Mouse (Mus musculus) neural tube, embryonic 12.5 days (tissue): ENCODE results near the gene Lrrc63. TPM values are rescaled to one million over a fixed set of nuclear protein-coding genes. Genes with fewer than 3 reads are reported as not detected.

Experiments used
- ATAC-seq: fragments of 200-750 bp; cut with Nextera tagmentation; 2 replicates; pipeline ENCODE4 v1.8.0; 2017; ENCODE audit warnings: low read depth, mild to moderate bottlenecking, moderate TSS enrichment, moderate library complexity; ENCODE audit not compliant: low FRiP score
- H3K27ac ChIP-seq: fragments of 300-500 bp; sonication (generic); 2 replicates; pipeline ENCODE4 v1.5.1; 2016
- H3K27me3 ChIP-seq: fragments of 300-500 bp; sonication (generic); replicated peaks from 2 replicates; pipeline ENCODE4 v1.6.1; 2016; ENCODE audit warnings: mild to moderate bottlenecking
- H3K36me3 ChIP-seq: fragments of 300-500 bp; sonication (generic); 2 replicates; pipeline ENCODE4 v1.6.1; 2016; ENCODE audit warnings: mild to moderate bottlenecking
- H3K4me1 ChIP-seq: fragments of 300-500 bp; sonication (generic); 2 replicates; pipeline ENCODE4 v1.6.1; 2016
- H3K4me2 ChIP-seq: fragments of 300-500 bp; sonication (generic); replicated peaks from 2 replicates; pipeline ENCODE4 v1.6.1; 2016; ENCODE audit warnings: mild to moderate bottlenecking
- H3K4me3 ChIP-seq: fragments of 300-500 bp; sonication (generic); 2 replicates; pipeline ENCODE4 v1.5.1; 2016
- H3K9ac ChIP-seq: fragments of 300-500 bp; sonication (generic); 2 replicates; pipeline ENCODE4 v1.6.1; 2016; ENCODE audit warnings: mild to moderate bottlenecking
- H3K9me3 ChIP-seq: fragments of 300-500 bp; sonication (generic); 2 replicates; pipeline ENCODE4 v1.6.1; 2016; ENCODE audit warnings: mild to moderate bottlenecking
- WGBS: fragments of 180-500 bp; shearing (Covaris S2); methylation state at CpG from one replicate; pipeline ENCODE4 v1.1.7; 2016; 5-methylcytosine and 5-hydroxymethylcytosine counted together
- polyA plus RNA-seq: library from polyadenylated mRNA; unstranded; fragments of >200 nt; fragmentation: Nextera tagmentation; extraction: Ambion mirVana; gene quantifications from 2 replicates; pipeline ENCODE4 v1.2.1, GENCODE M21; 2016

Lrrc63 gene
- 0.08 TPM in 2 replicates for polyA plus RNA-seq

DNA sequence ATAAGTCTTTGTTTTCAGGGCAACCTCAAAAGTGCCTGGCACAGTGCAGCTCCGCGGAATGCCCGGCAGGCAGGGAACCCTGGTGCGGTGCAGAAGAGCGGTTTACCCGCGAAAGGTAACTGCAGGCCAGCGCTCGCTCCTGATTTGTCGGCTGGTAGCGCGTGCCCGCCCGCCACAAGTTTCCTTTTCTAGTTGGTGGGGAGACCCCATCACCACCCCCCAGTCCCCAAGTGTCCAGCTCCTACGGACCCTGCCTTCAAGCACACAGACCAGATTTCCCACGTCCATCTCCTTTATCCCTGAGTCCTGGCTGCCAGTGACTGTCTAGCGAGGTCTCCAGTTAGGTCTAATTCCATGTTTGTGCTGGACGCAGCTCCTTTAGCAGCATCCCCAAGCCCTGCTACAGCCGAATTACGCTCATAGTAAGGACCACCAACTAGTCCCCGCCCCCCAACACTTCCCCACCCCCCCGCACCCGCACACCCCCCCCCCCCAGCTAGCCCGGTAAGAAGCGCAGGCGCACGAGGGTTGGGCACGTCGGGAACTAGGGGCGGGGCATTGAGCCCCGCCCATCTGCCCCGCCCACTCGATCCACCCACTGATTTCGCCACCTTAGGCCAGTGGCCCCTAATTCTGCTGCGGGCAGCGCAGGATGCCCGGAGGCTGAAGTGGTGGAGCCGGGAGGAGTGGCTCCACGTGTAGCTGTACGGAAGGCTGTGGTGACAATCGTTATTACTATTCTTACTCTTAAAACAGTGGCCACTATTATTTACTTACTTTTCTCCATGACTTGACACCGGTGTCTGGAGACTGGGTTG is at the start of gene Lrrc63, which contains the start of gene Lcp1:
Lrrc63 (minus strand) TSS at position 381 of the 818 bp plus-strand sequence.
Lcp1 (plus strand) TSS at position 601 of the 818 bp plus-strand sequence.
- Histone ChIP-seq H3K4me2 (peak within 1 kb of the TSS; percentile 81), H3K27me3 (no peaks in the 10 kb centered on the region), H3K4me3 (peak within 1 kb of the TSS; percentile 56), H3K9ac (peak within 1 kb of the TSS; percentile 57), H3K4me1 (no peaks in the 10 kb centered on the region), H3K36me3 (no peaks in the 10 kb centered on the region), H3K27ac (no peak within 1 kb of the TSS), H3K9me3 (no peaks in the 10 kb centered on the region)
- ATAC-seq = peak; percentile 92
- under 1% methylated on average over 40 of the region's 42 CpGs for WGBS

DNA sequence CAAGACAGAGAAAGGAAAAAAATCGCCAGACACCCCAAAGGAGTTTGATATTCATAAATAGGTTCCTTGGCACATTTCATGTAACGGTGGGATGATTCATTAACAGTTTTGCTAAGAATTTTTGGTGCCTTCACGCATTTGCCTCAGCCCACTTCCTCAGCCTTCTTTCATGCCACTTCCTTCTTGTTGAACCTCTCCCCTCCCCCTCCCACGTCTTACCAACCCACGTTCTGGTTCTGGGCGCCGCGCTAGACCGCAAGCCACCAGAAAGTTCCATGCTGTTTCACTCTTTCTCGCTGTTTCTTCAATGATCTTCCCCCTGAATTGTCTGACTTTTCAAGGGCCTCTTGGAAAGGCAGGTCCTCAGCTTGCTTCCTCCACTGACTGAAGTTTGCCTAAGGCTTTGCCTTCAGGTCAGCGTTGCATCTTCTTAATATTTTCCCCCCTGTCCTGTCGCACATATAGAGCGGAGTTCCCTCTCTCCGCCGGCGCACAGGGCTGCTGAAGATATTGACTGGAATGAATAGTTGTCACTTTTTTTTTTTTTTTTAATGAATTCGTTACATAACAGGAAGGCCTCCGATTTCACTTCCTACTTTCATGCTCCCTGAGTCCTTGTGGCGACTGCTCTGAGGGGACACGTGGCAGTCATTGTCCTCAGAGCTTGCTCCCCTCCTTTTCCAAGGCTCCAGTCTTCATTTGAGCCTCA is 48.7 kb upstream of the Lrrc63 start:
- Histone ChIP-seq H3K4me1 (no peaks in the 10 kb centered on the region), H3K4me3 (no peak overlapping the region), H3K4me2 (no peak overlapping the region), H3K36me3 (no peaks in the 10 kb centered on the region), H3K27me3 (no peaks in the 10 kb centered on the region), H3K27ac (no peak overlapping the region), H3K9me3 (no peaks in the 10 kb centered on the region), H3K9ac (no peak overlapping the region)
- no peak for ATAC-seq
- 90% methylated on average over 20 of the region's 20 CpGs for WGBS

DNA sequence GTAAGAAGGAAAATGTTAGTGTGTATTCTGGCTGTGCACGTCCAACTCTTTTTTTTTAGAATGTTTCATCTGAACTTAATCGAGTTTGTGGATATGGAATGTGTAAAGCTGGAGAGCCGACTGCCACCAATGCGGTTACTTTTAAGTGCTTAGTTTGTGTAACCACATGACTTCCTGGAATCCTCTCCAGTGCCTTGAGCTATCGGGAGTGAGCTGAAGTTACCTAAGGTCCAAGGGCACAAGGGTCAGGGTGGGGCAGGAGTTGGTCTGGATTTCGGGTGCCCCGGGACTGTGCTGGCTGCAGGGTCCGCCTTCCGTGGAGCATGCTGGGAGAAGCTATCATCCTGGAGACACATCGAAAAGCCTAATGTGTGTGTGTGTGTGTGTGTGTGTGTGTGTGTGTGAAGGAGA is 48.1 kb upstream of the Lrrc63 start:
- 93% methylated on average over 10 of the region's 10 CpGs for WGBS

DNA sequence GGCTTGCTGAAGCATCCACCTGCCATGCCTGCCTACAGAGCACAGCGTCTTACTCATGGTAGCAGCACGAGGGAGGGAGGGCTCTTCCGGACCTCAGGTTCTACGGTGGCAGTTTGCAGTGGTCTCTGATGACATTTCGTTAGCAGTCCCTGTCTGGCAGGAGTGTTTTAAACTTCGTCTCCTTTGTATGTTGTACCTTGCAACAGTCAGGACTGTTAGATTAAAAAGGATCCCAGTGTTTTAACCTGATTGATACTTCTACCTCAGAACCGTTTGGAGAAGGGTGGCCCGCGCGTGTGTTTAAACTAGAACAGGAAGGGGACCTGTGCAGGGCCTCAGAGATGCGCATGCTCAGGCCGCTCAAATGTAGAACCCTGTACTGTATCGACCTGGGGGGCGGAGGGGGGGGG is 47.7 kb upstream of the Lrrc63 start:
- Histone ChIP-seq H3K27ac (no peak overlapping the region), H3K9ac (no peak overlapping the region), H3K4me3 (no peak overlapping the region), H3K9me3 (no peaks in the 10 kb centered on the region), H3K4me1 (no peaks in the 10 kb centered on the region), H3K36me3 (no peaks in the 10 kb centered on the region), H3K4me2 (no peak overlapping the region), H3K27me3 (no peaks in the 10 kb centered on the region)
- ATAC-seq = no peak
- WGBS = 83% methylated on average over 14 of the region's 14 CpGs

More for the DNA sequence above, 48.1 kb upstream of the Lrrc63 start:
- Histone ChIP-seq H3K9ac (no peak overlapping the region), H3K4me1 (no peaks in the 10 kb centered on the region), H3K27me3 (no peaks in the 10 kb centered on the region), H3K9me3 (no peaks in the 10 kb centered on the region), H3K27ac (no peak overlapping the region), H3K4me3 (no peak overlapping the region), H3K36me3 (no peaks in the 10 kb centered on the region), H3K4me2 (no peak overlapping the region)
- no peak for ATAC-seq

DNA sequence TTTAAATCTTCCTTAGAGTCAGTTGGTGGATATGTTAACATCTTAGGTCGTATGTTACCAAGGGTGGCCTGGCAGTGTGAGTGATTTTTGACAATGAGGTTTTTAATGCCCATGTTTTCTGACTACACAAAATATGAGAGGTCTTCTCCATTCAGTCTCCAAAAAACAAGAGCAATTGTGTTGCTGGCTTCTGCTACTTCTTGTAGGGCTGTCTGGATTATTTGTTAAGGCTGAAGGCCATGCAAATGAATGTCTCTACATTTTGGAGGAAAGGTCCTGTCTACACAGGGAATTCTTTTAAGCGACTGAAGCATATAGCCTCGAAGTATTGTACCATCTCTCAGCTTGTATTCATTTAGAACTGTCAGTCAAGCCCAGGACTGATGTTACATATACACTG is 46.7 kb upstream of the Lrrc63 start:
- Histone ChIP-seq H3K4me2 (no peak overlapping the region), H3K36me3 (no peaks in the 10 kb centered on the region), H3K4me3 (no peak overlapping the region), H3K9me3 (no peaks in the 10 kb centered on the region), H3K9ac (no peak overlapping the region), H3K4me1 (no peaks in the 10 kb centered on the region), H3K27ac (no peak overlapping the region), H3K27me3 (no peaks in the 10 kb centered on the region)
- WGBS = 86% methylated on average over 3 of the region's 3 CpGs
- ATAC-seq = no peak

DNA sequence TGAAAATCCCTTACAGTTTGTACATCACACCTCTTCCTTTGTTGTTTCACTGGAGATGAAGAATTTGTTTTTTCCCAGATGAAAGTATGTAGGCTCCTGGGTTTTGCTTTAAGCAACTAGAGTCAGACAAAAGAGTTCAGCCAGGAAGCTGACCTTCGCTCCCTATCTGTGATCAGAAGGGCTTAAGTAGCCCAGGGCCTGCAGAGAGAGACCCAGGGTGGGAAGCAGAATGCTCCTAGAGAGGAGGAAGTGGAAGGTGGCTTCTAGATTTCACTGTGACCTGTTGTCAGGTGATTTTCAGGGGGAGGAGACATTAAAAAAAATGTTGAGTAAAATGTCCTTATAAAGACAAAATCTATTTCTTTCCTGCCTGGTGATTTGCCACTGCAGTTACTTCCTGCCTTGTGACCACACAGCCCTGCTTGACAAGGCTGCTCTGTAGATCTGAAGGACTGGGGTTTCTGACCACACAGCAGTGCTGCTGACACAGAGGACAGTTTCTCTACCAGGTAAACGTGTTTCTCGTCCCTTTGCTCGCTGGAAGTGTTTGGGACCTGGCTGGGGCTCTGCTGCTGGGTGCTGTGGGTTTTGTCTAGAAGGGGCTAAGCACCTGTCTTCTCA is 45.9 kb upstream of the Lrrc63 start:
- WGBS = 74% methylated on average over 4 of the region's 4 CpGs
- no peaks in the 10 kb centered on the region for H3K4me1 ChIP-seq

DNA sequence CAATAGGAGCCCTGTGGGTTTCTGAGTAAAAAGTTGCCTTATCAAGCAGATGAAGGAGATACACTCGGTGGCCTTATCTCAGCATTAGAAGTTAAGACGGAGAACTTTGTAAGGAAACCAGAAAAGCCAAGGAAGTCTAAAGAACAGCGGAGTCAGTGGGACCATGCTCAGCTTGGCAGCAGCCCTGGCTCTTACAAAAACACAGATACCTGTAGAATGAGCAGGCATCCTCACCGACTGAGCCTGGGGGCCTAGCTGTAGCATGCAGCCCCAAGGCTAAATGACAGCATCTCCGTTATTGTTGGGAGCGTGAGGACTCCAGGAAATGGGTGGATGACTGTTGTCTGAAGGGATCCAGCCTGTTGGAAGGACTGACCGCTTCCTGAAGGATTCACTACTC is 45.1 kb upstream of the Lrrc63 start:
- Histone ChIP-seq H3K4me1 (no peaks in the 10 kb centered on the region), H3K9me3 (no peaks in the 10 kb centered on the region), H3K27ac (no peak overlapping the region), H3K4me3 (no peak overlapping the region), H3K9ac (no peak overlapping the region), H3K27me3 (no peaks in the 10 kb centered on the region), H3K4me2 (no peak overlapping the region), H3K36me3 (no peaks in the 10 kb centered on the region)
- 89% methylated on average over 7 of the region's 7 CpGs for WGBS
- ATAC-seq = no peak

More for the DNA sequence above, 45.9 kb upstream of the Lrrc63 start:
- no peak overlapping the region for H3K27ac ChIP-seq
- ATAC-seq = no peak
- no peak overlapping the region for H3K9ac ChIP-seq
- no peaks in the 10 kb centered on the region for H3K27me3 ChIP-seq
- no peak overlapping the region for H3K4me3 ChIP-seq
- H3K9me3 ChIP-seq = no peaks in the 10 kb centered on the region
- no peaks in the 10 kb centered on the region for H3K36me3 ChIP-seq
- no peak overlapping the region for H3K4me2 ChIP-seq

DNA sequence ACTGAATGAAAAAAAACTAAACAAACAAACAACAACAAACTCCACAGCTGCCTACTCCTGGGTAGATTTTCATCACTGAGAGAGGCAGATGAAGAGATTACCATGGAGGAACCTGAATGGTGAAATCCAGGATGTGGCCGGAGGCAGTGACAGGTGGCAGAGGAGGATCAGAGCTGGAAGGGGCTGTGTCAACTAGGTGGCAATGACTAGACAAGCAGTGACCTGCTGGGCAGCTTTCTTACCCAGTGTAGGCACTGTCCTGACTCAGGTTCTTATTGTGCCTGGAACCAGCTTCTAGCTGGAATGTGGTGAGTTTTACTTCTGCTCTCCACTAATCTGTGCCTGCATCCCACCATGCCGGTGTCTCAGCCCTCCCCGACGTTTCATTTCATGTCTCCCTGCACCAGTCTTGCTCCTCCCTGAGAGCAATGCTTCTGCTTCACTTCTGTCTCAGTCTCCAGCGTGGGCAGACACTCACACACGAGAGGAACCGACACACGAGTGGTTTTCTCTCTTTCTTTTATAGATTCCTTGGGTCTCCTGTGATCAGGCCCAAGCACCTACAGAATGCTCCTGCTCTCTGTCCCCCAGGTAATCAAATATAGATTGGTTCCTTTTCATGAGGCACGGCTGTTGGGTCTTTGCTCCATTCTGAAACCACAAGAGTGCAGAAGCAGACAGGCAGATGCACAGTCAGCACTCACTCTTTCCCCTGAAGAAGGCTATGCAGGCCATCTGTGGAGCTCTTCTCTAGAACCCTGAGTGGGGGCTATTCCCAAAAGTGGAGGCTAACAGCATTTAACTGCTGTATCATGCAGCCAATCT is 44.3 kb upstream of the Lrrc63 start:
- ATAC-seq = no peak
- no peak overlapping the region for H3K4me3 ChIP-seq
- H3K9ac ChIP-seq = no peak overlapping the region
- H3K27ac ChIP-seq = no peak overlapping the region
- H3K4me2 ChIP-seq = no peak overlapping the region
- no peaks in the 10 kb centered on the region for H3K4me1 ChIP-seq
- no peaks in the 10 kb centered on the region for H3K27me3 ChIP-seq
- H3K9me3 ChIP-seq = no peaks in the 10 kb centered on the region
- WGBS = 87% methylated on average over 9 of the region's 9 CpGs
- no peaks in the 10 kb centered on the region for H3K36me3 ChIP-seq

DNA sequence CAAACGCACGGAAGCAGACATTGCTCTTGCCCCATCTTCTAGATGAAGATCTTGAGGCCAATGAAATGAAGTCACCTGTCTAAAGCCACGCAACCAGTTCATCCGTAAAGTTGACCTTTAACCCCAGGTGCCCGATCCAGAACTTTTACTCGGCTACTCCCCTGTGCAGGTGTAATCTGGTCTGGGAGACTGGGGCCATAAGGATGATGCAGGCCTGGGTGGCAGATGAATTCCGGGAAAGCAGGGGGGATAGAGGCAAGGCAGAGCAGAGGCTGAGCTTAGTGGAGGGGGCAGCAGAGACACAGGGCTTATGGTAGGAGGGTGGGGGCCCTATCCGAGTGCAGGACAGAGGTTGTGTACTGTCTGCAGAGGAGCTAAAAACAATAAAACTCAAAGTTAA is 43.6 kb upstream of the Lrrc63 start:
- no peak overlapping the region for H3K4me3 ChIP-seq
- no peak overlapping the region for H3K27ac ChIP-seq
- H3K4me1 ChIP-seq = no peaks in the 10 kb centered on the region
- 89% methylated on average over 8 of the region's 8 CpGs for WGBS
- H3K9me3 ChIP-seq = no peaks in the 10 kb centered on the region
- no peak for ATAC-seq
- H3K9ac ChIP-seq = no peak overlapping the region
- H3K27me3 ChIP-seq = no peaks in the 10 kb centered on the region
- H3K36me3 ChIP-seq = no peaks in the 10 kb centered on the region
- H3K4me2 ChIP-seq = no peak overlapping the region

DNA sequence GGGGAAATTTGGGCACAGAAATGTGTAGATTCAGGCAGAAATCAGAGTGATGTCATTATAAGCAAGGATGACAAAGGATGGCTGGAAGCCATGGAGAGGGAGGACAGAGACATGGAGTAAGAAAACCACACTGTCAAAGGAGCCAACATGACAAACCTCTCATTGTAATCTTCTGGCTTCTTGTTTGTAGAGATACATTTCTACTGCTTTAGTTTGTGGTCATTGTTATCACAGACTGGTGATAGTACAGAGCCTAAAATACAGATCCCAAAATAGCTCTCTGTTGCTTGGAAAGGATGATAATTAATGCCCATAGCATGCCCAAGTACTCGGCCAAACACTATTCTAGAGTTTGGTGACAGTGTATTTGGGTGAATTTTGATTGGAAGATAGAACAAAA is 39.9 kb upstream of the Lrrc63 start:
- ATAC-seq = no peak
- no peaks in the 10 kb centered on the region for H3K27me3 ChIP-seq
- no peak overlapping the region for H3K27ac ChIP-seq
- no peaks in the 10 kb centered on the region for H3K36me3 ChIP-seq
- no peaks in the 10 kb centered on the region for H3K9me3 ChIP-seq
- WGBS = 85% methylated on average over 1 of the region's 1 CpGs
- H3K4me1 ChIP-seq = no peaks in the 10 kb centered on the region
- no peak overlapping the region for H3K9ac ChIP-seq
- H3K4me3 ChIP-seq = no peak overlapping the region
- H3K4me2 ChIP-seq = no peak overlapping the region

DNA sequence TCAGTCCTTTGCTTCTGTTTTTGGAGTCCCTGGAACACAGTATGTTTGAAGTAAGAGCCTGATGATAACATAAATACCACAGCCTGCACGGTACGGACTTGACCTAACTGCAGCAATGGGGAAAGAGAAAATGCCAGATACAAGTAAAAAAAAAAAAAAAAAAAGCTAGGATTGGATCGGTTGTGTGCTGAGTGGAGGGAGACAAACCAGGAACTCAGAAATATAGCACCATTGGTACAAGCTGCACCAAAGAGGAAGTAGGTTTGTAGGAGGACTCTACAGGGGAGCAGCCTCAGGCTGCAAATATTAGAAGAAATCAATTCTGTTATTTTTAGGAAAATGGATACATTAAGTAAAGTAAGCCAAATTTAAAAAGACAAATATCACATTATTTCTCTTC is 37.8 kb upstream of the Lrrc63 start:
- Histone ChIP-seq H3K27ac (no peak overlapping the region), H3K9me3 (no peaks in the 10 kb centered on the region), H3K4me3 (no peak overlapping the region), H3K4me1 (no peaks in the 10 kb centered on the region), H3K27me3 (no peaks in the 10 kb centered on the region), H3K9ac (no peak overlapping the region), H3K4me2 (no peak overlapping the region), H3K36me3 (no peaks in the 10 kb centered on the region)
- no peak for ATAC-seq
- 93% methylated on average over 3 of the region's 3 CpGs for WGBS
